Mouse (Mus musculus) megakaryocyte, embryonic 14.5 days (primary cell): ENCODE data around the gene Nfkbiz. TPM values are rescaled to one million over a fixed set of nuclear protein-coding genes. Genes with fewer than 3 reads are reported as not detected.

Experiments used
- H3K27me3 ChIP-seq: replicated peaks from 2 replicates; pipeline ENCODE3; 2012; ENCODE audit warnings: inconsistent platforms
- H3K36me3 ChIP-seq: replicated peaks from 2 replicates; pipeline ENCODE3; 2012; ENCODE audit warnings: low read length, inconsistent platforms, mixed read lengths
- H3K4me1 ChIP-seq: 2 replicates; pipeline ENCODE4 v1.6.1; 2012; ENCODE audit warnings: inconsistent platforms
- H3K4me3 ChIP-seq: replicated peaks from 2 replicates; pipeline ENCODE3; 2012; ENCODE audit warnings: moderate library complexity, mild to moderate bottlenecking, inconsistent platforms
- H3K9me3 ChIP-seq: 2 replicates; pipeline ENCODE4 v1.6.1; 2012; ENCODE audit warnings: inconsistent platforms
- FLI1 ChIP-seq: IDR thresholded peaks from 2 replicates; pipeline ENCODE4 v1.6.1; 2012; ENCODE audit warnings: low read length, inconsistent platforms, mixed read lengths
- GATA1 ChIP-seq: IDR thresholded peaks from 3 replicates; pipeline ENCODE4 v1.6.1; 2012; ENCODE audit warnings: mixed read lengths, low read length, inconsistent platforms, borderline replicate concordance
- polyA plus RNA-seq: library from polyadenylated mRNA; stranded (reverse); fragments of >175 nt; gene quantifications from 2 replicates; pipeline ENCODE4 v1.2.3, GENCODE M21; 2012; ENCODE audit warnings: low replicate concordance; ENCODE audit not compliant: insufficient read depth

Gene Nfkbiz
- polyA plus RNA-seq, 1 experiment, result 3.4 TPM

GRCm38 (mm10) chr16:55783923-55784322 lies 54.8 kb downstream of the Nfkbiz start:
- no peak for TF ChIP-seq GATA1
- TF ChIP-seq FLI1, result no peak
- H3K4me3 ChIP-seq, result no peak overlapping the region
- H3K4me1 ChIP-seq, result peaks cover 16% of the 10 kb centered on the region
- no peaks in the 10 kb centered on the region for H3K36me3 ChIP-seq
- peaks cover 8% of the 10 kb centered on the region; the same call in 1 of the 2 replicates for H3K9me3 ChIP-seq
- H3K27me3 ChIP-seq, result no peaks in the 10 kb centered on the region

- Histone ChIP-seq H3K4me3 (no peak overlapping the region), H3K27me3 (no peaks in the 10 kb centered on the region), H3K9me3 (0 out of 2 replicates have a peak, but pooled peaks cover 4% of the 10 kb centered on the region), H3K36me3 (no peaks in the 10 kb centered on the region), H3K4me1 (peaks cover 6% of the 10 kb centered on the region)
- TF ChIP-seq GATA1, result no peak
- TF ChIP-seq FLI1, result no peak
Measured at GRCm38 (mm10) chr16:55782911-55783310, 55.8 kb downstream of the Nfkbiz start.

GRCm38 (mm10) chr16:55781809-55782208 lies 56.9 kb downstream of the Nfkbiz start:
- Histone ChIP-seq H3K36me3 (no peaks in the 10 kb centered on the region), H3K27me3 (no peaks in the 10 kb centered on the region), H3K9me3 (no peaks in the 10 kb centered on the region), H3K4me3 (no peak overlapping the region), H3K4me1 (peaks cover 5% of the 10 kb centered on the region)
- TF ChIP-seq FLI1 (no peak), GATA1 (no peak)

GRCm38 (mm10) chr16:55780958-55781558 lies 57.6 kb downstream of the Nfkbiz start:
- Histone ChIP-seq H3K36me3 (no peaks in the 10 kb centered on the region), H3K4me1 (peaks cover 4% of the 10 kb centered on the region), H3K27me3 (no peaks in the 10 kb centered on the region), H3K9me3 (no peaks in the 10 kb centered on the region), H3K4me3 (no peak overlapping the region)
- TF ChIP-seq GATA1, result no peak

- Histone ChIP-seq H3K36me3 (no peaks in the 10 kb centered on the region), H3K4me1 (peaks cover 4% of the 10 kb centered on the region), H3K9me3 (no peaks in the 10 kb centered on the region), H3K4me3 (no peak overlapping the region), H3K27me3 (no peaks in the 10 kb centered on the region)
- TF ChIP-seq GATA1 (no peak), FLI1 (no peak)
Measured at GRCm38 (mm10) chr16:55776329-55776728, 62.4 kb downstream of the Nfkbiz start.

GRCm38 (mm10) chr16:55770247-55770646 lies 68.5 kb downstream of the Nfkbiz start:
- peaks cover 3% of the 10 kb centered on the region for H3K9me3 ChIP-seq
- TF ChIP-seq GATA1 (no peak), FLI1 (no peak)
- H3K27me3 ChIP-seq, result no peaks in the 10 kb centered on the region
- no peak overlapping the region for H3K4me3 ChIP-seq
- H3K4me1 ChIP-seq, result peaks cover 16% of the 10 kb centered on the region
- H3K36me3 ChIP-seq, result no peaks in the 10 kb centered on the region

Other genes with a start within 250 kb of the Nfkbiz start
- 0.32 TPM in 1 of 2 replicates, not detected in the other for gene Nxpe3, start 56.4 kb upstream of the Nfkbiz start, polyA plus RNA-seq
- gene Cep97, start 96.0 kb upstream of the Nfkbiz start, polyA plus RNA-seq, result 0.49 TPM in 1 of 2 replicates, not detected in the other
- 47.3 and 75.6 TPM in 2 replicates for gene Rpl24, start 127.4 kb upstream of the Nfkbiz start, polyA plus RNA-seq
- gene Zbtb11, start 135.0 kb upstream of the Nfkbiz start, polyA plus RNA-seq, result 0.99 and 1.0 TPM in 2 replicates
- 4.1 and 30.0 TPM in 2 replicates for gene Pcnp, start 190.8 kb upstream of the Nfkbiz start, polyA plus RNA-seq
- 2.4 and 5.3 TPM in 2 replicates for gene Trmt10c, start 198.9 kb upstream of the Nfkbiz start, polyA plus RNA-seq
- 7.9 TPM in 1 of 2 replicates, not detected in the other for gene Senp7, start 209.4 kb upstream of the Nfkbiz start, polyA plus RNA-seq